Mouse (Mus musculus) retina, adult 2 months (tissue): ENCODE measurements around the gene Ubp1.

ENCODE experiments used
- DNase-seq: peaks from one replicate; pipeline ENCODE4 v3.0.0-alpha.2; 2012; ENCODE audit warnings: low read depth, low spot score

The Ubp1 gene

GRCm38 (mm10) chr9:114014034-114014433, 83.3 kb downstream of the Ubp1 start:
- DNase-seq: no peak

GRCm38 (mm10) chr9:114015724-114016123, 85.0 kb downstream of the Ubp1 start:
- DNase-seq: no peak

- DNase-seq: no peak
Observed at GRCm38 (mm10) chr9:114016402-114016801, 85.7 kb downstream of the Ubp1 start.

- DNase-seq: no peak
Observed at GRCm38 (mm10) chr9:114019012-114019762, 88.5 kb downstream of the Ubp1 start.

GRCm38 (mm10) chr9:114022141-114022540, 91.4 kb downstream of the Ubp1 start:
- DNase-seq: no peak

- no peak for DNase-seq
Observed at GRCm38 (mm10) chr9:114025182-114025581, 94.4 kb downstream of the Ubp1 start.

GRCm38 (mm10) chr9:114025846-114026245, 95.1 kb downstream of the Ubp1 start:
- DNase-seq: no peak

- DNase-seq: peak; percentile 73
Observed at GRCm38 (mm10) chr9:114026261-114026934, 95.7 kb downstream of the Ubp1 start.
